Mouse (Mus musculus) myocyte (in vitro differentiated cells): ENCODE measurements around the gene Tfpi2. TPM values are rescaled to one million over a fixed set of nuclear protein-coding genes. Genes with fewer than 3 reads are reported as not detected.

ENCODE experiments used
- H3K27me3 ChIP-seq: one replicate; pipeline ENCODE4 v1.6.1; 2011; ENCODE audit not compliant: control insufficient read depth, insufficient read depth, insufficient read length
- H3K36me3 ChIP-seq: one replicate; pipeline ENCODE4 v1.6.1; 2011; ENCODE audit not compliant: control insufficient read depth, insufficient read depth
- H3K4me2 ChIP-seq: one replicate; pipeline ENCODE4 v1.6.1; 2011; ENCODE audit warnings: low read depth, control low read depth
- H3K4me3 ChIP-seq: one replicate; pipeline ENCODE4 v1.5.1; 2011; ENCODE audit warnings: mild to moderate bottlenecking, control low read depth, moderate library complexity
- H3K79me2 ChIP-seq: one replicate; pipeline ENCODE4 v1.6.1; 2011; ENCODE audit not compliant: control insufficient read depth, insufficient read depth
- H3ac ChIP-seq: one replicate; pipeline ENCODE4 v1.6.1; 2011; ENCODE audit not compliant: control insufficient read depth, insufficient read length
- CEBPB ChIP-seq: IDR thresholded peaks from 2 replicates; pipeline ENCODE4 v1.6.1; 2011; ENCODE audit warnings: mild to moderate bottlenecking, moderate library complexity; ENCODE audit not compliant: poor library complexity, insufficient read depth, severe bottlenecking
- E2F4 ChIP-seq: IDR thresholded peaks from one replicate; pipeline ENCODE4 v1.6.1; 2011; ENCODE audit warnings: mild to moderate bottlenecking, control low read depth, moderate library complexity; ENCODE audit not compliant: insufficient read depth
- MAX ChIP-seq: IDR thresholded peaks from one replicate; pipeline ENCODE4 v1.6.1; 2011; ENCODE audit warnings: low read depth, mild to moderate bottlenecking, control low read depth
- MYOD1 ChIP-seq, 3 experiments: IDR thresholded peaks; one replicate each; pipeline ENCODE4 v1.6.1; 2011; ENCODE audit warnings: control low read depth in 2 of 3, low read depth in 2 of 3, mild to moderate bottlenecking in 2 of 3, moderate library complexity in 1 of 3; ENCODE audit not compliant: insufficient read length in 2 of 3, control insufficient read depth in 1 of 3
- MYOG ChIP-seq, 3 experiments: IDR thresholded peaks; one replicate each; pipeline ENCODE4 v1.6.1; 2011; ENCODE audit warnings: control low read depth in 2 of 3, low read depth in 2 of 3, mild to moderate bottlenecking in 2 of 3; ENCODE audit not compliant: insufficient read length in 2 of 3, control insufficient read depth in 1 of 3, insufficient read depth in 1 of 3
- POLR2A ChIP-seq: IDR thresholded peaks from one replicate; pipeline ENCODE4 v1.6.1; 2011; ENCODE audit warnings: low read depth, mild to moderate bottlenecking, control low read depth, moderate library complexity; ENCODE audit not compliant: insufficient read length
- POLR2AphosphoS2 ChIP-seq: IDR thresholded peaks from one replicate; pipeline ENCODE4 v1.6.1; 2011; ENCODE audit warnings: low read depth, control low read depth; ENCODE audit not compliant: insufficient read length
- REST ChIP-seq: IDR thresholded peaks from one replicate; pipeline ENCODE4 v1.6.1; 2011; ENCODE audit warnings: mild to moderate bottlenecking, control low read depth, moderate library complexity; ENCODE audit not compliant: insufficient read depth, insufficient read length
- SRF ChIP-seq: IDR thresholded peaks from one replicate; pipeline ENCODE4 v1.6.1; 2011; ENCODE audit warnings: low read depth; ENCODE audit not compliant: control insufficient read depth, insufficient read length
- TCF12 ChIP-seq: IDR thresholded peaks from one replicate; pipeline ENCODE4 v1.6.1; 2011; ENCODE audit warnings: mild to moderate bottlenecking, control low read depth; ENCODE audit not compliant: poor library complexity, insufficient read depth, severe bottlenecking
- TCF3 ChIP-seq: IDR thresholded peaks from one replicate; pipeline ENCODE4 v1.6.1; 2011; ENCODE audit warnings: low read depth, control low read depth; ENCODE audit not compliant: insufficient read length
- USF1 ChIP-seq: IDR thresholded peaks from one replicate; pipeline ENCODE4 v1.6.1; 2011; ENCODE audit warnings: low read depth, mild to moderate bottlenecking, control low read depth, moderate library complexity
- polyA plus RNA-seq: library from polyadenylated mRNA; unstranded; fragments of >200 nt; fragmentation: generic; extraction: Trizol; gene quantifications from one replicate; pipeline ENCODE4 v1.2.1, GENCODE M21; 2012; ENCODE audit warnings: missing spikeins

The Tfpi2 gene
- polyA plus RNA-seq, 1 experiment = 0.06 TPM

DNA sequence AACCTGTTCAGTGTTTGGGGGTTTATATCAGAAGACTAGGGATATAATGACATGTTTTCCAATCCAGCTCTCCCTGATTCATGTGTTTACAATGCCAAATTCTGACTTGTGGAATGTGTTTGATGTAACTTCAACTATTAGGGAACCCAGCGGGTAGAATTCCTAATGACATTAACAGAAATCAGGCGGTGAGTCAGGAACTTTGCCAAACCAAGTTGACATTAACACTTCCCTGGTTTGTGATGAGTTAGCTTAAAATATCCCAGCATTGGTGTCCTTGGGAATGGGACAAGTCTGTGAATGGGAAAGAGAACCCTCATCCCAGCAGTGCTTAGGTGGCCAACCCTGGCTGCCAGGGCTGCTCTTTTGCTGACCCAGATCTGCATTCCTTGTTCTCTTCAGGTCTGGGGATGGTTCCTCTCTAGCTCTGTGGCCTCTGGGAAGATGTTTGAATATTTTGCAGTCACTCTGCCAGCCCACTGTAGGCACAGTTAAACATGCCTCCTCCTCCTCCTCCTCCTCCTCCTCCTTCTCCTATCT, 19.9 kb upstream of the Tfpi2 start:
- no peak for TF ChIP-seq USF1
- TF ChIP-seq E2F4 = no peak
- TF ChIP-seq TCF3 = no peak
- TF ChIP-seq CEBPB = no peak
- no peak for TF ChIP-seq SRF
- no peak for TF ChIP-seq MAX
- TF ChIP-seq MYOG (IDR thresholded peaks at IDR 0.05; ENCODE audit: control insufficient read depth in 1 of 3, insufficient read depth in 1 of 3, insufficient read length in 2 of 3, low read depth in 2 of 3) = no peak
- no peak for TF ChIP-seq TCF12
- no peak for TF ChIP-seq POLR2AphosphoS2
- TF ChIP-seq POLR2A = no peak
- TF ChIP-seq MYOD1 (IDR thresholded peaks at IDR 0.05; ENCODE audit: control insufficient read depth in 1 of 3, insufficient read length in 2 of 3, low read depth in 2 of 3) = no peak
- no peak for TF ChIP-seq REST
- Histone ChIP-seq H3K36me3 (no peaks in the 10 kb centered on the region), H3K27me3 (no peaks in the 10 kb centered on the region), H3K4me3 (no peak overlapping the region), H3K79me2 (no peaks in the 10 kb centered on the region), H3K4me2 (no peak overlapping the region), H3ac (no peak overlapping the region)

- no peaks in the 10 kb centered on the region for H3K79me2 ChIP-seq
- TF ChIP-seq USF1 (no peak), POLR2AphosphoS2 (no peak), MYOD1 (IDR thresholded peaks at IDR 0.05; ENCODE audit: control insufficient read depth in 1 of 3, insufficient read length in 2 of 3, low read depth in 2 of 3) (no peak)
- no peaks in the 10 kb centered on the region for H3K27me3 ChIP-seq
- peak overlapping the region; percentile 64 for H3K4me2 ChIP-seq
- H3K4me3 ChIP-seq = peak overlapping the region; percentile 23
- H3ac ChIP-seq = no peak overlapping the region
- no peaks in the 10 kb centered on the region for H3K36me3 ChIP-seq
These were observed 16.1 kb upstream of the Tfpi2 start for GRCm38 (mm10) chr6:4004808-4005207.

GRCm38 (mm10) chr6:4003890-4004306, 15.2 kb upstream of the Tfpi2 start, which contains the start of gene Gng11:
Gene Gng11, plus strand, starts transcription at chr6:4003904.
- Histone ChIP-seq H3ac (no peak within 1 kb of the TSS), H3K79me2 (no peaks in the 10 kb centered on the region), H3K36me3 (no peaks in the 10 kb centered on the region), H3K27me3 (no peaks in the 10 kb centered on the region), H3K4me3 (peak within 1 kb of the TSS; percentile 23), H3K4me2 (peak within 1 kb of the TSS; percentile 64)
- TF ChIP-seq MAX = no peak
- TF ChIP-seq CEBPB = no peak
- TF ChIP-seq E2F4 = no peak
- TF ChIP-seq POLR2A = peak; percentile 35
- no peak for TF ChIP-seq POLR2AphosphoS2
- TF ChIP-seq SRF = peak; percentile 53

GRCm38 (mm10) chr6:4003445-4003844, 14.7 kb upstream of the Tfpi2 start:
- peak overlapping the region; percentile 64 for H3K4me2 ChIP-seq
- peak overlapping the region; percentile 23 for H3K4me3 ChIP-seq
- no peaks in the 10 kb centered on the region for H3K27me3 ChIP-seq
- no peaks in the 10 kb centered on the region for H3K36me3 ChIP-seq
- no peaks in the 10 kb centered on the region for H3K79me2 ChIP-seq
- H3ac ChIP-seq = no peak overlapping the region
- TF ChIP-seq TCF12 = no peak
- TF ChIP-seq POLR2AphosphoS2 = no peak

DNA sequence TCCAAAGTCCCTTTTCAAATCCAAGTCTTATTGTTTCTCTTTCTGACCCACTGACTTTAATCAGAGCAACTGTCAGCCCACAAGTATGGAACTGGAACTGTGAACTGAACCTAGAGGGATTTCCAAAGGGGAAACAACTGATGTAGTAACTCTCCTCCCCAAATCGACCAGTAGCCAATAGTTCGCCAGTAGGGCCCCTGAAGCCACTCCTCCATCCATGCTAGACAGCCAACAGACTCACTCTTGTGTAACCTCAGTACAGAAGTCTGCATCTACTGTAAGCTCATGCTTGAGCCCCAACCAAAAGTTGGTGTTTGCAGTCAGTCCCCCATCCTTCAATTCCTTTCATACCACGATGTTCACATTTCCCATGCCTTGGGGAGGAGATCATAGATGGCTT, 12.0 kb upstream of the Tfpi2 start:
- Histone ChIP-seq H3K36me3 (no peaks in the 10 kb centered on the region), H3K4me3 (no peak overlapping the region), H3K79me2 (no peaks in the 10 kb centered on the region), H3K27me3 (no peaks in the 10 kb centered on the region), H3ac (no peak overlapping the region), H3K4me2 (no peak overlapping the region)
- TF ChIP-seq MAX (no peak), TCF3 (no peak), USF1 (no peak), TCF12 (no peak), MYOG (IDR thresholded peaks at IDR 0.05; ENCODE audit: control insufficient read depth in 1 of 3, insufficient read depth in 1 of 3, insufficient read length in 2 of 3, low read depth in 2 of 3) (no peak), REST (no peak), CEBPB (no peak), POLR2A (no peak), POLR2AphosphoS2 (no peak), E2F4 (no peak), SRF (no peak), MYOD1 (IDR thresholded peaks at IDR 0.05; ENCODE audit: control insufficient read depth in 1 of 3, insufficient read length in 2 of 3, low read depth in 2 of 3) (no peak)
